Mouse (Mus musculus) olfactory bulb, adult 2 months (tissue): ENCODE measurements around the gene Fam129c.

Experiments used
- CTCF ChIP-seq: fragments of 200-500 bp; IDR thresholded peaks from 2 replicates; pipeline ENCODE4 v1.5.1; 2012; ENCODE audit warnings: low read depth, mild to moderate bottlenecking, low read length, moderate library complexity; ENCODE audit not compliant: insufficient read depth
- POLR2A ChIP-seq: fragments of 200-500 bp; IDR thresholded peaks from 2 replicates; pipeline ENCODE4 v1.6.1; 2012; ENCODE audit warnings: mild to moderate bottlenecking, low read depth, low read length, moderate library complexity; ENCODE audit not compliant: insufficient read depth

DNA sequence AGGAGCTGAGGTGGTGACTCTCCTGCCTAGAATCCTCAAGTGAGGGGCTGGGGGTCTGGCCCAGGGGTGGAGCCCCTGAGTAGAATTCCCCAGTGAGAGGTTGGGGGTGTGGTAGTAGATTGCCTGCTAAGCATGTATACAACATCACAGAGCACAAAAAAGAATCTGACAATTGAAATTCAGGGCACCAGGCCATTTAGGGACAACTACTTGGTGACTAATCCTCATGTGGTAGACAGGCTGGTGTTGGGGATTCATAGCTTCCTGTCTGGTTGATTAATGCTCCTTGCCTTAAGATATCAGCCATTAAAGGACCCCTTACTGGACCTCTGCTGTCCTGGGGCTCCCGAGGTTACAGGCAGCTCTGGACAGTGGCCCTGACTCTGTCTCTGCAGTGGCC lies 18.4 kb upstream of the Fam129c start:
- TF ChIP-seq POLR2A (no peak), CTCF (no peak)
